In genomic region chr12:85444646-85445045, GRCm38 (mm10) we compare ENCODE assay signal across 9 mouse cellular contexts. TPM values are rescaled to one million over a fixed set of nuclear protein-coding genes. Genes with fewer than 3 reads are reported as not detected.
A peak's percentile ranks its signal among the peaks of the same experiment; 100 is the strongest.
DNase-seq lines count a peak whose midpoint lies in the region; ATAC-seq and TF ChIP-seq lines count a peak whose summit lies in the region.
"Had no signal": no experiment of that assay in that cellular context is flagged by ENCODE, and none has a peak within 500 bp of the region (broad histone marks: within the 10 kb centered on the region; RNA-seq: fewer than 3 reads in every experiment).

No protein-coding gene starts in this region.

- H3K9me3 ChIP-seq in limb, embryonic 12.5 days = no peaks in the 10 kb centered on the region
- H3K9me3 ChIP-seq: embryonic facial prominence, embryonic 12.5 days had no signal

- intact Hi-C loops in left cerebral cortex, postnatal 14 days (cut with DNase I) = no loop called here

- no peak for ATAC-seq in limb, embryonic 12.5 days (ENCODE audit: insufficient number of reproducible peaks, insufficient read depth, low FRiP score, low TSS enrichment, low read depth)

- no peak overlapping the region for H3K9ac ChIP-seq in limb, embryonic 12.5 days (replicated peaks)
- H3K9ac ChIP-seq: embryonic facial prominence, embryonic 12.5 days had no signal

- DNase-seq in A20 (ENCODE audit: low read depth, low spot score) = peak; percentile 60
- peak; percentile 62 to 70 for DNase-seq in CD8-positive naive resting alpha-beta T cell, adult 2 months (ENCODE audit: low read depth in 2 of 2, low spot score in 2 of 2)
- DNase-seq in left cerebral cortex, postnatal 14 days (ENCODE audit: low spot score in 2 of 2) = no peak
- DNase-seq in cerebellum, adult 11 months = no peak
- DNase-seq in gastrocnemius, adult 18-20 months (ENCODE audit: low spot score) = no peak
- no peak for DNase-seq in cerebellum, postnatal 36 days

- H3K27me3 ChIP-seq in limb, embryonic 12.5 days = no peaks in the 10 kb centered on the region
- H3K27me3 ChIP-seq in myocyte (ENCODE audit: control insufficient read depth, insufficient read depth, insufficient read length) = no peaks in the 10 kb centered on the region
- H3K27me3 ChIP-seq: embryonic facial prominence, embryonic 12.5 days had no signal

- H3K4me2 ChIP-seq in limb, embryonic 12.5 days = 0 out of 2 replicates have a peak overlapping the region, but pooled peaks have one; percentile 6
- H3K4me2 ChIP-seq in myocyte (ENCODE audit: low read depth) = peak overlapping the region; percentile 36
- H3K4me2 ChIP-seq: embryonic facial prominence, embryonic 12.5 days had no signal

- no peak for TF ChIP-seq POLR2A in myocyte (IDR thresholded peaks at IDR 0.05; ENCODE audit: insufficient read length, low read depth)

- no peak overlapping the region for H3K27ac ChIP-seq in limb, embryonic 12.5 days
- H3K27ac ChIP-seq: embryonic facial prominence, embryonic 12.5 days had no signal

- no peak overlapping the region for H3ac ChIP-seq in myocyte (ENCODE audit: control insufficient read depth, insufficient read length)

- H3K4me1 ChIP-seq in limb, embryonic 12.5 days (replicated peaks) = peaks cover 14% of the 10 kb centered on the region

- WGBS in limb, embryonic 12.5 days = 49% methylated on average over 6 of the region's 6 CpGs

- H3K4me3 ChIP-seq in limb, embryonic 12.5 days (replicated peaks) = no peak overlapping the region
- no peak overlapping the region for H3K4me3 ChIP-seq in myocyte
- H3K4me3 ChIP-seq: embryonic facial prominence, embryonic 12.5 days had no signal

- H3K79me2 ChIP-seq in myocyte (ENCODE audit: control insufficient read depth, insufficient read depth) = no peaks in the 10 kb centered on the region

- H3K36me3 ChIP-seq in limb, embryonic 12.5 days = no peaks in the 10 kb centered on the region
- H3K36me3 ChIP-seq in myocyte (ENCODE audit: control insufficient read depth, insufficient read depth) = no peaks in the 10 kb centered on the region
- H3K36me3 ChIP-seq: embryonic facial prominence, embryonic 12.5 days had no signal

TF ChIP-seq in myocyte, 11 proteins besides CTCF, POLR2A, EP300 and RAD21:
- TF ChIP-seq POLR2AphosphoS2 (IDR thresholded peaks at IDR 0.05; ENCODE audit: insufficient read length, low read depth) = no peak
- TF ChIP-seq CEBPB (IDR thresholded peaks at IDR 0.05; ENCODE audit: insufficient read depth, poor library complexity, severe bottlenecking) = no peak
- TF ChIP-seq SRF (IDR thresholded peaks at IDR 0.05; ENCODE audit: control insufficient read depth, insufficient read length, low read depth) = no peak
- no peak for TF ChIP-seq TCF12 (IDR thresholded peaks at IDR 0.05; ENCODE audit: insufficient read depth, poor library complexity, severe bottlenecking)
- TF ChIP-seq MYOG (IDR thresholded peaks at IDR 0.05; ENCODE audit: control insufficient read depth in 1 of 3, insufficient read depth in 1 of 3, insufficient read length in 2 of 3, low read depth in 2 of 3) = no peak
- TF ChIP-seq MAX (IDR thresholded peaks at IDR 0.05; ENCODE audit: low read depth) = no peak
- no peak for TF ChIP-seq E2F4 (IDR thresholded peaks at IDR 0.05; ENCODE audit: insufficient read depth)
- no peak for TF ChIP-seq MYOD1 (IDR thresholded peaks at IDR 0.05; ENCODE audit: control insufficient read depth in 1 of 3, insufficient read length in 2 of 3, low read depth in 2 of 3)
- no peak for TF ChIP-seq REST (IDR thresholded peaks at IDR 0.05; ENCODE audit: insufficient read depth, insufficient read length)
- no peak for TF ChIP-seq USF1 (IDR thresholded peaks at IDR 0.05; ENCODE audit: low read depth)
- TF ChIP-seq TCF3 (IDR thresholded peaks at IDR 0.05; ENCODE audit: insufficient read length, low read depth) = no peak

RNA-seq across cellular contexts. Expression of gene Fos, which starts 29.0 kb away (rescaled TPM):
- 2.0 and 2.7 TPM in 2 replicates for polyA plus RNA-seq in limb, embryonic 12.5 days (2016; fragmentation: Nextera tagmentation; extraction: Ambion mirVana)
- 3.1 TPM for polyA plus RNA-seq in myocyte (2012; fragmentation: generic; extraction: Trizol)
- 10 to 100 TPM; 31.1 to 40.8 TPM for total RNA-seq in left cerebral cortex, postnatal 14 days (2021)
- 10 to 100 TPM in 1 of 2 experiments, 1 to 10 TPM in 1; 6.5 to 69.9 TPM for total RNA-seq in gastrocnemius, adult 18-20 months (2021)

Comparison
In these comparisons a context has a peak if more than half of its experiments do, and no peak if none do; other contexts are left out.
1. DNase-seq: peak in A20 (single experiment) and CD8-positive naive resting alpha-beta T cell, adult 2 months (2 of 2); none in left cerebral cortex, postnatal 14 days (0 of 2), cerebellum, adult 11 months (single experiment), gastrocnemius, adult 18-20 months (single experiment) and cerebellum, postnatal 36 days (0 of 2).